Mouse (Mus musculus) thymus, postnatal 10 days (tissue): Measurements from ENCODE around the gene Lamc1.

Experiments used
- DNase-seq, 2 experiments: peaks; one replicate each; pipeline ENCODE4 v3.0.0; 2021; ENCODE audit warnings: low spot score in 2 of 2

Gene Lamc1

GRCm38 (mm10) chr1:153191237-153191942 lies 141.2 kb downstream of the Lamc1 start:
- no peak for DNase-seq

- no peak for DNase-seq
Observed at GRCm38 (mm10) chr1:153188081-153188480, 144.5 kb downstream of the Lamc1 start.

GRCm38 (mm10) chr1:153185828-153186803 lies 146.5 kb downstream of the Lamc1 start, which contains the start of gene Lamc2:
TSS of gene Lamc2 (minus strand) at chr1:153186447.
- DNase-seq, result peak in 1 of 2 experiments; percentile 24

DNA sequence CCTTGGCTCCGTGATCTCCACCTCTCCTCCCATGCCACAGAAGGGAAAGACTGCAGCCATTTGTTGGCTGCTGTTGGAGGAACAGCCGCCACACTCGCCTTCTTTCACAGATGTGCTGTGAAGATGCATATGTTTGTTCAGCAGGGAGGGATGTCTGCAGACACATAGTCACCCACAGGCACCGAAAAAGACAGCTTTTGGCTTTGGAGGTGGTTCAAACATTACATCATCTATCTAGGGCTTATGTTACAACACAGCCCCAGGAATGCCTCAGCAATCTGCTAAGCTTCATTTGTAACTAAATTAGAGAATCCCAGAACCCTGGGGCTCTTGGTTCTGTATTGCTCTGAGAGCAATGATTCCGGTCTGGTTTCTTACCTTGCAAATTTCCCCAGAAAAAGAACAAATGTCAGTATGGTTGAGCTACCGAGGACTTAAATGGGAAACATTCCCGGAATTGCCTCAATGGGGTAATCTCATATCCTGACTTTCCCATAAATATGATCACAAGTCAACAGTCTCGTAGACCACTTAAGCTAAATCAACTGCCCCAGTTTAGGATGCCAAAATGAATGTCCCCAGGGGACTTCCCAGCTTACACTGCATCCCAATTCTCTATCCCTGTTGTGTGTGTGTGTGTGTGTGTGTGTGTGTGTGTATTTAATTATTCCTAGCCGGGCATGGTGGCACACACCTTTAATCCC lies 151.8 kb downstream of the Lamc1 start:
- no peak for DNase-seq

- no peak for DNase-seq
Observed at GRCm38 (mm10) chr1:153180160-153180559, 152.4 kb downstream of the Lamc1 start.

DNA sequence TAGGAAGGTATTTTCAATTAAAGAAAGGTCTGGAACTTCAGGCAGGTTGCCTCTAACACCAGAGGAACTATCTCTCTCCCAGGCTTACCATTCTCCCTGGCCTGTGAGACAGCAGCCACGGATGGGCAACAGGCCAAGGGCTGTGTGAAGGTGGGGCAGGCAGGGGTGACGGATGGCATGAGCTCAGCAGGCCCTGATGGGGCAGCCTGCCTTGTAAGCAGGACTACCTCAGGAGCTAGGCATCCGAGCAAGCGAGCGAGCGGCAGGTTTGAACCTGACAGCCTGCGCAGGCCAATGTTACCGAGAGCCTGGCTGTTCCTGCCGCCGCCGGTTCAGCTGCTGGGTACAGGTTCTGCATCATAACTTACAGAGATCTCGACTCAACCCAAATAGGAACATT lies 157.8 kb downstream of the Lamc1 start:
- DNase-seq, result no peak

GRCm38 (mm10) chr1:153173276-153173675 lies 159.3 kb downstream of the Lamc1 start:
- no peak for DNase-seq

DNA sequence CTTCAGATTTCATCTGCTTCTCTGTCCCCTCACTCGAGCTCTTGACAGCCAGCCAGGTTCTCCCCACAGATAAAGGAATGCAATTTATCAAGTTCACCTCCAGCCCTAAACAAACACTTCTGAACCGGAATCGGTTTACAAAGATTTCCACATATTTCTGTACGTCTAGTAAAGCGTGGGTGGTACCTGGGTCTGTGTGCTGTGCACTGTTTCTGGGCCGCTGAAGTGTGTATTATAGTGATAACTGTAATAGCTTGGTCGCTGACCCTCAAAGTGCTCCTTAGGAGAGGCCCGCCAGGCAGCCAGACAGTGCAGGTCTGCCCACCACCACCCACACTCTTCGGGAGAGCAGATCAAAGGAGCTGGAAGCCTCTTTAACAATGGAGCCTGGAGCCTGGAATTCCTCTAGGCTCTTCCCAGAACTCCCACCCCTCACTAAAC lies 160.3 kb downstream of the Lamc1 start:
- DNase-seq, result no peak

GRCm38 (mm10) chr1:153171011-153171410 lies 161.6 kb downstream of the Lamc1 start:
- DNase-seq, result no peak
